ENCODE assay signal across 28 mouse cellular contexts in genomic region chr3:116798821-116799510, GRCm38 (mm10). TPM values are rescaled to one million over a fixed set of nuclear protein-coding genes. Genes with fewer than 3 reads are reported as not detected.
DNase-seq lines count a peak whose midpoint lies in the region; ATAC-seq and TF ChIP-seq lines count a peak whose summit lies in the region.
"Had no signal": no experiment of that assay in that cellular context is flagged by ENCODE, and none has a peak within 500 bp of the region (broad histone marks: within the 10 kb centered on the region; RNA-seq: fewer than 3 reads in every experiment).

No protein-coding gene starts in this region.

- 58% methylated on average over 4 of the region's 4 CpGs for WGBS in heart, embryonic 16.5 days
- 52% methylated on average over 4 of the region's 4 CpGs for WGBS in lung, embryonic 15.5 days
- WGBS in liver, postnatal 0 days (ENCODE audit: insufficient replicate concordance), result 65% methylated on average over 4 of the region's 4 CpGs

- no peak overlapping the region for H3K4me2 ChIP-seq in heart, embryonic 16.5 days (ENCODE audit: low read depth, low read length)
- no peak overlapping the region for H3K4me2 ChIP-seq in lung, embryonic 15.5 days
- H3K4me2 ChIP-seq in liver, postnatal 0 days (ENCODE audit: low read depth, low read length), result no peak overlapping the region
- H3K4me2 ChIP-seq: embryonic facial prominence, embryonic 15.5 days; forebrain, embryonic 13.5 days; hindbrain, embryonic 13.5 days; midbrain, embryonic 13.5 days had no signal

- no peak for DNase-seq in gastrocnemius, adult 2 months
- DNase-seq in gastrocnemius, adult 18-20 months (ENCODE audit: low spot score), result no peak
- DNase-seq in heart, postnatal 4 days, result no peak
- DNase-seq in lung, postnatal 25 days (ENCODE audit: low spot score), result no peak
- DNase-seq in liver, postnatal 0 days, result no peak
- no peak for DNase-seq in embryo, embryonic 10 days (ENCODE audit: low spot score)
- DNase-seq: adrenal gland, adult 8-10 months; cerebellum, adult 2 months; cerebellum, postnatal 14 days; gastrocnemius, postnatal 25 days; heart, adult 18-20 months; heart, postnatal 36 days; kidney, adult 8-10 months; kidney, postnatal 10 days; layer of hippocampus, postnatal 36 days; left cerebral cortex, postnatal 4 days; lung, adult 2 months; lung, postnatal 4 days; spleen, adult 18-20 months; thymus, postnatal 14 days had no signal

- intact Hi-C loops in gastrocnemius, adult 2 months (cut with DNase I), result no loop called here

- H3K27ac ChIP-seq in gastrocnemius, adult 2 months, result peak overlapping the region; percentile 98
- H3K27ac ChIP-seq in heart, embryonic 16.5 days (ENCODE audit: low read length), result 0 out of 2 replicates have a peak overlapping the region, but pooled peaks have one; percentile 39
- H3K27ac ChIP-seq in lung, embryonic 15.5 days, result no peak overlapping the region
- H3K27ac ChIP-seq in liver, postnatal 0 days (ENCODE audit: low read depth), result peak overlapping the region; percentile 46; the same call in 1 of the 2 replicates
- H3K27ac ChIP-seq: embryonic facial prominence, embryonic 10.5 days; embryonic facial prominence, embryonic 15.5 days; forebrain, embryonic 13.5 days; hindbrain, embryonic 13.5 days; midbrain, embryonic 13.5 days had no signal

- 0 out of 2 replicates have a peak, but pooled peaks have one; percentile 23 for TF ChIP-seq EP300 in liver, postnatal 0 days (IDR thresholded peaks at IDR 0.05; ENCODE audit: low read depth)

- no peak for TF ChIP-seq CTCF in gastrocnemius, adult 2 months (IDR thresholded peaks at IDR 0.05)
- TF ChIP-seq CTCF in liver, postnatal 0 days (IDR thresholded peaks at IDR 0.05; ENCODE audit: low read depth), result no peak

- no peaks in the 10 kb centered on the region for H3K9me3 ChIP-seq in heart, embryonic 16.5 days (replicated peaks; ENCODE audit: control insufficient read depth, low read length)
- H3K9me3 ChIP-seq in lung, embryonic 15.5 days, result no peaks in the 10 kb centered on the region
- H3K9me3 ChIP-seq in liver, postnatal 0 days (ENCODE audit: low read length), result no peaks in the 10 kb centered on the region
- H3K9me3 ChIP-seq: embryonic facial prominence, embryonic 10.5 days; embryonic facial prominence, embryonic 15.5 days; forebrain, embryonic 13.5 days; hindbrain, embryonic 13.5 days; midbrain, embryonic 13.5 days had no signal

- peak overlapping the region; percentile 57; the same call in 1 of the 2 replicates for H3K4me3 ChIP-seq in gastrocnemius, adult 2 months
- H3K4me3 ChIP-seq in heart, embryonic 16.5 days (ENCODE audit: low read length), result no peak overlapping the region
- H3K4me3 ChIP-seq in lung, embryonic 15.5 days, result no peak overlapping the region
- no peak overlapping the region for H3K4me3 ChIP-seq in liver, postnatal 0 days (ENCODE audit: low read depth, low read length)
- H3K4me3 ChIP-seq: embryonic facial prominence, embryonic 10.5 days; embryonic facial prominence, embryonic 15.5 days; forebrain, embryonic 13.5 days; hindbrain, embryonic 13.5 days; midbrain, embryonic 13.5 days had no signal

- peaks cover 20% of the 10 kb centered on the region for H3K4me1 ChIP-seq in heart, embryonic 16.5 days (ENCODE audit: control insufficient read depth, insufficient read depth, low read length)
- no peaks in the 10 kb centered on the region for H3K4me1 ChIP-seq in lung, embryonic 15.5 days
- H3K4me1 ChIP-seq in liver, postnatal 0 days (ENCODE audit: insufficient read depth), result peaks cover 8% of the 10 kb centered on the region; the same call in 1 of the 2 replicates
- H3K4me1 ChIP-seq: embryonic facial prominence, embryonic 15.5 days; forebrain, embryonic 13.5 days; hindbrain, embryonic 13.5 days; midbrain, embryonic 13.5 days had no signal

- H3K27me3 ChIP-seq in heart, embryonic 16.5 days (ENCODE audit: control insufficient read depth, insufficient read depth, low read length), result no peaks in the 10 kb centered on the region
- H3K27me3 ChIP-seq in lung, embryonic 15.5 days, result no peaks in the 10 kb centered on the region
- no peaks in the 10 kb centered on the region for H3K27me3 ChIP-seq in liver, postnatal 0 days (ENCODE audit: insufficient read depth, low read length)
- H3K27me3 ChIP-seq: embryonic facial prominence, embryonic 15.5 days; forebrain, embryonic 13.5 days; hindbrain, embryonic 13.5 days; midbrain, embryonic 13.5 days had no signal

- ATAC-seq in heart, embryonic 16.5 days (replicated peaks; ENCODE audit: extremely low read depth, insufficient read depth, low FRiP score), result no peak
- ATAC-seq in lung, embryonic 15.5 days (ENCODE audit: borderline replicate concordance, extremely low read depth, low FRiP score, low TSS enrichment), result peak; percentile 11; the same call in 1 of the 2 replicates
- ATAC-seq in liver, postnatal 0 days, result peak; percentile 68
- ATAC-seq: forebrain, embryonic 13.5 days; intestine, embryonic 16.5 days; midbrain, embryonic 13.5 days had no signal

- H3K9ac ChIP-seq in heart, embryonic 16.5 days (ENCODE audit: low read length), result no peak overlapping the region
- no peak overlapping the region for H3K9ac ChIP-seq in lung, embryonic 15.5 days
- H3K9ac ChIP-seq in liver, postnatal 0 days (replicated peaks), result no peak overlapping the region
- H3K9ac ChIP-seq: embryonic facial prominence, embryonic 15.5 days; forebrain, embryonic 13.5 days; hindbrain, embryonic 13.5 days; midbrain, embryonic 13.5 days had no signal

- H3K36me3 ChIP-seq in heart, embryonic 16.5 days (ENCODE audit: control insufficient read depth, insufficient read depth), result peaks cover 39% of the 10 kb centered on the region
- 0 out of 2 replicates have a peak, but pooled peaks cover 4% of the 10 kb centered on the region for H3K36me3 ChIP-seq in lung, embryonic 15.5 days
- H3K36me3 ChIP-seq in liver, postnatal 0 days (replicated peaks; ENCODE audit: insufficient read depth, low read length), result peaks cover 12% of the 10 kb centered on the region

RNA-seq across cellular contexts. Expression of gene Agl, which starts 9.0 kb away (rescaled TPM):
- total RNA-seq in gastrocnemius, adult 2 months (2021), result 1,000 to 10,000 TPM in 1 of 2 experiments, 100 to 1,000 TPM in 1; 657 to 1,000 TPM
- 100 to 1,000 TPM; 606 to 681 TPM for total RNA-seq in gastrocnemius, adult 18-20 months (2021)
- polyA plus RNA-seq in heart, embryonic 16.5 days (2015; fragmentation: Nextera tagmentation; extraction: Ambion mirVana), result 155 and 157 TPM in 2 replicates
- total RNA-seq in heart, postnatal 4 days (2021), result 100 to 1,000 TPM; 134 to 148 TPM
- 14.3 and 17.7 TPM in 2 replicates for polyA plus RNA-seq in lung, embryonic 15.5 days (2015; fragmentation: Nextera tagmentation; extraction: Ambion mirVana)
- polyA plus RNA-seq in liver, postnatal 0 days (2015; fragmentation: Nextera tagmentation; extraction: Ambion mirVana), result 8.4 and 9.1 TPM in 2 replicates

Comparison
In these comparisons a context has a peak if more than half of its experiments do, and no peak if none do; other contexts are left out.
1. RNA of gene Agl, which starts 9.0 kb away (total RNA-seq): 657 to 1,000 TPM in gastrocnemius, adult 2 months and 606 to 681 TPM in gastrocnemius, adult 18-20 months; 134 to 148 TPM in heart, postnatal 4 days; every median in the first group is over 4 times any median in the second.